Mouse (Mus musculus) brain, embryonic 14.5 days (tissue): ENCODE data around the gene Tuba4a.

Source experiments
- CTCF ChIP-seq: fragments of 200-500 bp; IDR thresholded peaks from 2 replicates; pipeline ENCODE4 v1.5.1; 2012; ENCODE audit warnings: inconsistent platforms, mild to moderate bottlenecking, moderate library complexity, borderline replicate concordance; ENCODE audit not compliant: insufficient read depth, insufficient read length; ENCODE audit errors: extremely low read depth
- POLR2A ChIP-seq: fragments of 200-500 bp; IDR thresholded peaks from 2 replicates; pipeline ENCODE4 v1.6.1; 2012; ENCODE audit warnings: mild to moderate bottlenecking, inconsistent platforms, borderline replicate concordance; ENCODE audit not compliant: poor library complexity, insufficient read depth, insufficient read length, severe bottlenecking; ENCODE audit errors: extremely low read depth

DNA sequence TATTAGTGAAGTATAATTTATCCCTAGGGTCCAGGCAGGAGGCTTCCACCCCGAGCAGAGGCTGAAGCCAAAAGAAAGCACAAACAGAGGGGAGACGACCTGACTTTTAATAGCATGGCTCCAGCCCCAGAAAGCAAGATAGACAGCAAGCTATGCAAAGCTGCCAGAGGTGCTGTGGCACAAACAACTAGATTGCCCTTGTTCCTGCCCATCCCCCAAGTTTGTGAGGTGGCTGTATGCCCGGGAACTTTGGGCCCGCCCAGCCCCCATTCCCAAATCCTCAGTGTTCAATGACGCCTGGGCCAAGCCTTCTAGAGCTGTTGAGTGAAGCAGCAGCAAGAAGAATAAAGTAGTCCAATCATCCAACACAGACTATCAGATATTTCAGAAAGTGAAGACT lies 4.8 kb downstream of the Tuba4a start:
- no peak for TF ChIP-seq CTCF
- TF ChIP-seq POLR2A = no peak
